Mouse (Mus musculus) kidney, embryonic 15.5 days (tissue): Measurements from ENCODE around the gene Gtpbp10. TPM values are rescaled to one million over a fixed set of nuclear protein-coding genes. Genes with fewer than 3 reads are reported as not detected.

Experiments
- ATAC-seq: fragments of 200-750 bp; cut with Nextera tagmentation; replicated peaks from 2 replicates; pipeline ENCODE4 v1.8.0; 2017; ENCODE audit warnings: moderate TSS enrichment; ENCODE audit not compliant: low FRiP score
- H3K27ac ChIP-seq: fragments of 300-500 bp; sonication (generic); 2 replicates; pipeline ENCODE4 v1.5.1; 2015; ENCODE audit warnings: mild to moderate bottlenecking, inconsistent platforms
- H3K27me3 ChIP-seq: fragments of 300-500 bp; sonication (generic); 2 replicates; pipeline ENCODE4 v1.6.1; 2015; ENCODE audit warnings: inconsistent platforms
- H3K36me3 ChIP-seq: fragments of 300-500 bp; sonication (generic); 2 replicates; pipeline ENCODE4 v1.6.1; 2015; ENCODE audit warnings: inconsistent platforms
- H3K4me1 ChIP-seq: fragments of 300-500 bp; sonication (generic); 2 replicates; pipeline ENCODE4 v1.6.1; 2015; ENCODE audit warnings: inconsistent platforms
- H3K4me2 ChIP-seq: fragments of 300-500 bp; sonication (generic); 2 replicates; pipeline ENCODE4 v1.6.1; 2015; ENCODE audit warnings: moderate library complexity, mild to moderate bottlenecking, inconsistent platforms
- H3K4me3 ChIP-seq: fragments of 300-500 bp; sonication (generic); replicated peaks from 2 replicates; pipeline ENCODE4 v1.5.1; 2015; ENCODE audit warnings: mild to moderate bottlenecking, inconsistent platforms
- H3K9ac ChIP-seq: fragments of 300-500 bp; sonication (generic); 2 replicates; pipeline ENCODE4 v1.6.1; 2015; ENCODE audit warnings: mild to moderate bottlenecking, inconsistent platforms
- H3K9me3 ChIP-seq: fragments of 300-500 bp; sonication (generic); replicated peaks from 2 replicates; pipeline ENCODE4 v1.6.1; 2016; ENCODE audit warnings: inconsistent platforms
- WGBS: fragments of 180-500 bp; shearing (Covaris S2); methylation state at CpG from one replicate; pipeline ENCODE4 v1.1.7; 2015; ENCODE audit warnings: mixed read lengths; 5-methylcytosine and 5-hydroxymethylcytosine counted together
- polyA plus RNA-seq: library from polyadenylated mRNA; unstranded; fragments of >200 nt; fragmentation: Nextera tagmentation; extraction: Ambion mirVana; gene quantifications from 2 replicates; pipeline ENCODE4 v1.2.1, GENCODE M21; 2015

Gene Gtpbp10
- polyA plus RNA-seq, result 31.5 and 33.2 TPM in 2 replicates

- Histone ChIP-seq H3K4me3 (peak within 1 kb of the TSS; percentile 65), H3K4me2 (peak within 1 kb of the TSS; percentile 70), H3K4me1 (peaks cover 16% of the 10 kb centered on the region), H3K27me3 (0 out of 2 replicates have a peak, but pooled peaks cover 11% of the 10 kb centered on the region), H3K27ac (peak within 1 kb of the TSS; percentile 71), H3K36me3 (peaks cover 11% of the 10 kb centered on the region), H3K9ac (peak within 1 kb of the TSS; percentile 73), H3K9me3 (no peaks in the 10 kb centered on the region)
- under 1% methylated on average over 43 of the region's 43 CpGs for WGBS
- peak; percentile 99 for ATAC-seq
Measured at GRCm38 (mm10) chr5:5559079-5559740, at the start of gene Gtpbp10. Gene Gtpbp10 (minus strand): TSS chr5:5559538.

- H3K36me3 ChIP-seq, result no peaks in the 10 kb centered on the region
- no peak overlapping the region for H3K27ac ChIP-seq
- no peaks in the 10 kb centered on the region for H3K9me3 ChIP-seq
- H3K27me3 ChIP-seq, result no peaks in the 10 kb centered on the region
- H3K9ac ChIP-seq, result no peak overlapping the region
- H3K4me2 ChIP-seq, result no peak overlapping the region
- 85% methylated on average over 3 of the region's 3 CpGs for WGBS
- H3K4me1 ChIP-seq, result no peaks in the 10 kb centered on the region
- no peak overlapping the region for H3K4me3 ChIP-seq
- ATAC-seq, result no peak
Measured at GRCm38 (mm10) chr5:5587686-5588085, 28.3 kb upstream of the Gtpbp10 start.

DNA sequence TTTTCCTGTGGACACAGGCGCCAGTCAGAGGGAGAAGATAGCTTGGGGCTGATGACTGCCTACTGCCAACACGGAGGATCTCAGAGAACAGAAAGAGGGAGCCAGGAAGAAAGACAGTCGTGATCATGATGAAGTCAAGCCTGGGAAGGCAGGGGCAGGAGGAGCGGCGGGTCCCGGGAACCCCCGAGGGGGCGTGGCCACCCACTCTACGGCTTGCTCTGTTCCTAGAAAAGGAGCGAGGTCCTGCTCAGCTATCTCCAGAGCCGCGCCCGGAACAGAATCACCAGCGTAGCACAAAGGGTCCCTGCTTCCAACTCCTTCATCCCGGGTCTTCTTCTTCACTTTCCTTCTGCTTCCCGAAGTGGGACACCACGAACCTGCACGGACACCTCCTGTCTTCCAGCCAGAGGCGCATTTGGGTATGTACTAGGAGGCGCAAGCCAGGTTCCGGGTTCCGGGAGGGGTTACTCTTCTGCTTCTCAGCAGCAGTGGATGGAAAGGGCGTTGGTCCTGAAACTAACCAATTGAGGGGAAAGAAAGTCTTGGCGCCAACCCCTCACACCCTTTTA lies 14.5 kb upstream of the Gtpbp10 start, which contains the start of gene Gm8773:
TSS of gene Gm8773 (plus strand) at position 51 of the 569 bp plus-strand sequence.
- no peaks in the 10 kb centered on the region for H3K36me3 ChIP-seq
- ATAC-seq, result peak; percentile 83
- H3K9ac ChIP-seq, result peak within 1 kb of the TSS; percentile 29; the same call in 1 of the 2 replicates
- H3K27me3 ChIP-seq, result peaks cover 36% of the 10 kb centered on the region
- 0 out of 2 replicates have a peak, but pooled peaks cover 9% of the 10 kb centered on the region for H3K4me1 ChIP-seq
- peak within 1 kb of the TSS; percentile 89 for H3K4me2 ChIP-seq
- H3K27ac ChIP-seq, result no peak within 1 kb of the TSS
- H3K4me3 ChIP-seq, result peak within 1 kb of the TSS; percentile 53
- 2% methylated on average over 22 of the region's 24 CpGs for WGBS
- no peaks in the 10 kb centered on the region for H3K9me3 ChIP-seq

DNA sequence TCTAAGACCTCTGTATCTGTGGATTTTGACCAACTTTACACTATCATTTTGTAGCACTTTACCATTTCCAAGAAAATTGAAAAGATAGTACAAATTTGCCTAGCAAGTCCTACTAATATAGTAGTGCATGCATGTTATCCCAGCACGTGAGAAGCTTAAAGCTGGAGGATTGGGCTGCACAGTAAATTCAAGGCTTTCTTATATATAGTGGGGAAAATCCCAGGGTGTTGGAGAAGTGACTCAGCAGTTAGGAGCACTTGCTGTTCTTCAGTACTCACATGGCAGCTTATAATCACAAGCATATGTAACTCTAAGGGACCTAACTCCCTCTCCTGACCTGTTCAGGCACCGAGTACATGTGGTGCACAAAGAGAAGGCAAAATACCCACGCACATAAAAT lies 3.1 kb upstream of the Gtpbp10 start:
- no peaks in the 10 kb centered on the region for H3K36me3 ChIP-seq
- no peak overlapping the region for H3K4me3 ChIP-seq
- H3K9ac ChIP-seq, result no peak overlapping the region
- H3K27me3 ChIP-seq, result 0 out of 2 replicates have a peak, but pooled peaks cover 11% of the 10 kb centered on the region
- no peak for ATAC-seq
- WGBS, result 66% methylated on average over 3 of the region's 3 CpGs
- H3K27ac ChIP-seq, result no peak overlapping the region
- peaks cover 15% of the 10 kb centered on the region for H3K4me1 ChIP-seq
- H3K9me3 ChIP-seq, result no peaks in the 10 kb centered on the region
- H3K4me2 ChIP-seq, result no peak overlapping the region

DNA sequence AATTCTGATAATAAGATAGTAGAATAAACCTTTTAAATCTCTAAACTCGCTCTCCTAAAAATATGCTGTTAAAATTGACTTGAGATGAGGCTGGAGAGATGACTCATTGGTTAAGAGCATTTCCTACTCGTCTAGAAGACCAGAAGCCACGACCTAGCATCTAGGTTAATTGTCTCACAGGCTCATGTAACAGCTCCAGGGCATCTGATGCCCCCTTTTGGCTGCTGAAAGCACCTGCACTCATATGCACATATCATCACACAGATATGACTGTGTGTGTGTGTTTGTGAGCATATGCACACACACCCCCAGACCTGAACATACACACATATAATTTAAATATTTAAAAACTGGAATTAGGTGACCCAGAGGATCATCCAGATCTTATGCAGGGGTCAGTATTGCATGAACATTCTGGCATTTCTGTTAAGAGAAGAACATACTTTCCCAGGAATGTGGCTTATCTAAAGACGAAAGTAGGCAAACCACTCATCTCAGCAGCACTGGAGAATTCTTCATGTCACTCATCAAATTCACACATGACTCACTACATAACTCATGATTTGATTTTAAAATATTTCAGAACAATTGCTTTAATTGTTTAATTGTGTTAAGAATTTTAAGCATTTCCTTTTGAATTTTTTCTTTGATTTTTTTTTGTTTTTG lies 1.8 kb upstream of the Gtpbp10 start:
- Histone ChIP-seq H3K4me2 (no peak overlapping the region), H3K36me3 (no peaks in the 10 kb centered on the region), H3K4me3 (no peak overlapping the region), H3K9ac (no peak overlapping the region), H3K27ac (no peak overlapping the region), H3K9me3 (no peaks in the 10 kb centered on the region), H3K27me3 (0 out of 2 replicates have a peak, but pooled peaks cover 11% of the 10 kb centered on the region), H3K4me1 (peaks cover 16% of the 10 kb centered on the region)
- ATAC-seq, result no peak
- WGBS, result 64% methylated on average over 4 of the region's 4 CpGs

- H3K9ac ChIP-seq, result peak overlapping the region; percentile 73
- no peaks in the 10 kb centered on the region for H3K9me3 ChIP-seq
- peak; percentile 9; the same call in 1 of the 2 replicates for ATAC-seq
- H3K27me3 ChIP-seq, result 0 out of 2 replicates have a peak, but pooled peaks cover 11% of the 10 kb centered on the region
- 38% methylated on average over 8 of the region's 8 CpGs for WGBS
- peak overlapping the region; percentile 71; the same call in 1 of the 2 replicates for H3K27ac ChIP-seq
- H3K4me3 ChIP-seq, result peak overlapping the region; percentile 65
- peak overlapping the region; percentile 70 for H3K4me2 ChIP-seq
- H3K36me3 ChIP-seq, result peaks cover 5% of the 10 kb centered on the region
- H3K4me1 ChIP-seq, result peaks cover 16% of the 10 kb centered on the region
Measured at GRCm38 (mm10) chr5:5559798-5560197, 460 bp upstream of the Gtpbp10 start.

GRCm38 (mm10) chr5:5551110-5551509 lies 8.2 kb downstream of the Gtpbp10 start:
- ATAC-seq, result no peak
- Histone ChIP-seq H3K27me3 (no peaks in the 10 kb centered on the region), H3K4me2 (no peak overlapping the region), H3K9ac (no peak overlapping the region), H3K9me3 (no peaks in the 10 kb centered on the region), H3K4me1 (no peaks in the 10 kb centered on the region), H3K4me3 (no peak overlapping the region), H3K36me3 (peaks cover 72% of the 10 kb centered on the region), H3K27ac (no peak overlapping the region)
- 80% methylated on average over 1 of the region's 1 CpGs for WGBS

DNA sequence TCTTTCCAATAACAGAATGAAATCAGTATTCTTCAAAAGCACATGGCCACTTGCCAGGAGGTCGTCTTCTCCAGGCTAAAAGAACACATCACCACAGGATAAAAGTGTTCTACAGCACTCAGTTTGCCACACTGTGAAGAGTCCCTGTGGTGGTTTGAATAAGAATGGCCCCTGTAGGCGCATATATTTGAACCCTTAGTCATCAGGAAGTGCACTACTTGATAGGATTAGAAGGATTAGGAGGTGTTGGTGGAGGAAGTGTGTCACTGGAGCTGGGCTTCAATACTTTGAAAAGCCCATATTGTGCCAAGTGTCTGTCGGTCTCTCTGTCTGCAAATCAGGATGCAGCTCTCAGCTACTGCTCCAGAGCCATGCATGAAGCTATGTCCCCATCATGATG lies 19.0 kb downstream of the Gtpbp10 start:
- no peak for ATAC-seq
- peaks cover 54% of the 10 kb centered on the region for H3K36me3 ChIP-seq
- H3K9me3 ChIP-seq, result no peaks in the 10 kb centered on the region
- H3K4me3 ChIP-seq, result no peak overlapping the region
- no peaks in the 10 kb centered on the region for H3K4me1 ChIP-seq
- H3K27ac ChIP-seq, result no peak overlapping the region
- no peak overlapping the region for H3K4me2 ChIP-seq
- H3K27me3 ChIP-seq, result no peaks in the 10 kb centered on the region
- no peak overlapping the region for H3K9ac ChIP-seq
- 77% methylated on average over 3 of the region's 3 CpGs for WGBS

DNA sequence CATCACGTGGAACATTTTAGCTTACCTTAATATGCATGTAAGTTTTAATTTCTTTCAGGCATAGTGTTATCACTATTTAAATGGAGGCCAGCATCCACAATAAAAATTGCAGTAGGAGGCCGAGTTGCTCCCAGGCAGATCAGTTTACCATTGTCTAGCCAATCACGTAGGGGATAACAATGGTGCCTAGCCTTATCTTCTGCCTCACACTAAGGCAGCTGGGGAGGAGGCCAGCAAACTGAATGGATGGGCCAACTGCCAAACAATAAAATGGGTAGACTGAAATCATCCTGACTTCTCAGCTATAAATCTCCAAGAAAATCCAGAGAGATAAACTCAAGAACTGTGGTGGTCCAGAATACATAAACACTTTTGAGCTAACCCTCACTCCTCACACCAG lies 19.6 kb downstream of the Gtpbp10 start:
- WGBS, result 77% methylated on average over 3 of the region's 3 CpGs
- ATAC-seq, result no peak
- H3K4me2 ChIP-seq, result no peak overlapping the region
- no peak overlapping the region for H3K9ac ChIP-seq
- H3K4me1 ChIP-seq, result no peaks in the 10 kb centered on the region
- peaks cover 53% of the 10 kb centered on the region for H3K36me3 ChIP-seq
- H3K27me3 ChIP-seq, result no peaks in the 10 kb centered on the region
- no peak overlapping the region for H3K27ac ChIP-seq
- H3K9me3 ChIP-seq, result no peaks in the 10 kb centered on the region
- no peak overlapping the region for H3K4me3 ChIP-seq

DNA sequence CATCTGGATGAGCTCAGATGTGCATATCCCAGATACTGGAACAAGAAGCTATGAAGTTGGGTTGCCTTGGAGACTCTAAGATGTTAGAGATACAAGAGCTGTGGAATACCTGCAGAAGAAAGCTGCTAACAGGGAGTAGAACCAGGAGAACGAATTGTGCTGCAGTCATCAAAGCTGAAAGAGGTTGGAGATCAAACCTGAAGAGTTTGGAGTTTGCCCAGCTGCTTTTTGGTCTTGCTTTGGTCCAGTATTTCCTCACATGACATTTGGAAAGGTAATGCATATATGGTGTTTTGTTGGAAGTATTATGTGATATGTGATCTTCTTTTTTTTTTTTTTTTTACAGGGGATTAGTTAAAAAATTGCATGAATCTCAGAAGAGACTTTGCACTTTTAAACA lies 23.2 kb downstream of the Gtpbp10 start:
- Histone ChIP-seq H3K9ac (no peak overlapping the region), H3K27me3 (no peaks in the 10 kb centered on the region), H3K36me3 (peaks cover 22% of the 10 kb centered on the region), H3K4me3 (no peak overlapping the region), H3K27ac (no peak overlapping the region), H3K4me1 (no peaks in the 10 kb centered on the region), H3K4me2 (no peak overlapping the region), H3K9me3 (no peaks in the 10 kb centered on the region)
- no peak for ATAC-seq
- 92% methylated on average over 1 of the region's 1 CpGs for WGBS

DNA sequence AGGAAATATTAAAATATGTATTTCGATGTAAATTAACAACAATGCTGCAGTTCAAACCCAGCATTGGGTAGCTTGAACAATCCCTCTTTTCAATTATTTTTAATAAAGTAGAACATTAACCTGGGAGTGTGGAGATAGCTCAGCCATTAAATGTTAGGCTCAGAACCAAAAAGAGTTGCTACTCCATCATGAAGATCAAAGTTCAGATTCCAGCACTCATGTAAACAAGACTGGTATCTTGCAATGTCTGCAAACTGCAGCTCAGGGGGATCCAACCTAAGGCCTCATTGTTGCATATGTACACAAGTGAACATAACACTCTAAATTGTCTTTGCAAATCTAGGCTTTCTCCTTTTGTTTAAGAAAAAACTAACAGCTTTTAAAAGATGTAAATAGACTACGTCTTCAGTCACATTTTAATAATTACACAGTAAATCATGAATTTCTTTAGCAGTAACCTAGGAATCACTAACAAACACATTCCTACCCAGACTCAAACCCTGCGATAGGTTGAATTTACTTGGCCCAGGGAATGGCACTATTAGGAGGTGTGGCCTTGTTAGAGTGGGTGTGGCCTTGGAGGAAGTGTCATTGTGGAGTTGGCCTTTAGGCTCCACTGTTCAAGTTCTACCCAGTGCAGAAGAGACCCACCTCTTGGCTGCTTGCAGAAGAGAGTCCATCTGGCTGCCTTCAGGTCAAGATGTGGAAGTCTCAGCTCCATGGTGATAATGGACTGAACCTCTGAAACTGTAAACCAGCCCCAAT lies 25.5 kb downstream of the Gtpbp10 start:
- Histone ChIP-seq H3K27ac (peak overlapping the region; percentile 56), H3K4me2 (no peak overlapping the region), H3K4me1 (no peaks in the 10 kb centered on the region), H3K4me3 (no peak overlapping the region), H3K9me3 (no peaks in the 10 kb centered on the region), H3K27me3 (no peaks in the 10 kb centered on the region), H3K36me3 (peaks cover 9% of the 10 kb centered on the region), H3K9ac (no peak overlapping the region)
- 81% methylated on average over 3 of the region's 3 CpGs for WGBS
- peak; percentile 87 for ATAC-seq
